Mouse (Mus musculus) midbrain, embryonic 14.5 days (tissue): ENCODE measurements at regions not wholly inside any gene's neighbourhood (a gene's known extent, or its start where the extent isn't known, plus 50 kb on each side); places are given as distances from the start of the nearest gene placed in this dataset.

Source experiments
- ATAC-seq: fragments of 200-750 bp; cut with Nextera tagmentation; 2 replicates; pipeline ENCODE4 v1.8.0; 2017; ENCODE audit warnings: moderate number of reproducible peaks, moderate library complexity; ENCODE audit not compliant: low FRiP score, low TSS enrichment
- DNase-seq: peaks from one replicate; pipeline ENCODE4 v3.0.0-alpha.2; 2015
- H3K27ac ChIP-seq: fragments of 300-500 bp; sonication (generic); replicated peaks from 2 replicates; pipeline ENCODE4 v1.5.1; 2014; ENCODE audit warnings: mild to moderate bottlenecking, low read depth, low read length, moderate library complexity
- H3K27me3 ChIP-seq: fragments of 300-500 bp; sonication (generic); 2 replicates; pipeline ENCODE4 v1.6.1; 2014; ENCODE audit warnings: low read length, control low read depth, mixed read lengths; ENCODE audit not compliant: control insufficient read depth, insufficient read depth
- H3K36me3 ChIP-seq: fragments of 300-500 bp; sonication (generic); 2 replicates; pipeline ENCODE4 v1.6.1; 2014; ENCODE audit warnings: low read length, control low read depth; ENCODE audit not compliant: control insufficient read depth, insufficient read depth
- H3K4me1 ChIP-seq: fragments of 300-500 bp; sonication (generic); 2 replicates; pipeline ENCODE4 v1.6.1; 2014; ENCODE audit warnings: mild to moderate bottlenecking, antibody characterized with exemption, low read length, control low read depth; ENCODE audit not compliant: control insufficient read depth, insufficient read depth
- H3K4me2 ChIP-seq: fragments of 300-500 bp; sonication (generic); 2 replicates; pipeline ENCODE4 v1.6.1; 2014; ENCODE audit warnings: mild to moderate bottlenecking, low read length, moderate library complexity
- H3K4me3 ChIP-seq: fragments of 300-500 bp; sonication (generic); replicated peaks from 2 replicates; pipeline ENCODE4 v1.5.1; 2014; ENCODE audit warnings: low read depth, low read length
- H3K9ac ChIP-seq: fragments of 300-500 bp; sonication (generic); replicated peaks from 2 replicates; pipeline ENCODE4 v1.6.1; 2014; ENCODE audit warnings: mild to moderate bottlenecking, low read length, moderate library complexity
- H3K9me3 ChIP-seq: fragments of 300-500 bp; sonication (generic); 2 replicates; pipeline ENCODE4 v1.6.1; 2016; ENCODE audit warnings: low read length, control low read depth, mixed read lengths; ENCODE audit not compliant: control insufficient read depth
- WGBS: fragments of 180-500 bp; shearing (Covaris S2); extraction: QIAGEN DNeasy Blood & Tissue Kit; methylation state at CpG from one replicate; pipeline ENCODE4 v1.1.7; 2014; 5-methylcytosine and 5-hydroxymethylcytosine counted together

DNA sequence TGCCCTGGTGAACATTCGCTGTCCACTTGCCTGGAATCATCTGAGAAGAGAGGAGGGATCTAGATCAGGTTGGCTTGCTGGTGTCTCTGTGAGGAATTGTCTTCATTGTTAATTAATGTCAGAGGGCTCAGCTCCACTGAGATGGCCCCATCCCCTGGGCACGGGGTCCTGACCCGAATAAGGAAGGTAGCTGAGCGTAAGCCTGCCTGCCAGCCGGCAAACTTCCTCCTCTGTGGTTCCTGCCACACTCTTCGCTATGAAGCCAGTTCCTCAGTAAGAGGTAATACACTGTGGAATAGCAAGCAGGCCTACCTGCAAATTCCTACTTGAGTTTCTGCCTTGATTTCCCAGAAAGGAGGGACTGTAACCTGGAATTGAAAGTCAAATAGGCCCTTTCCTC is 87.3 kb upstream of the Smyd2 start:
- H3K4me2 ChIP-seq = no peak overlapping the region
- no peak for ATAC-seq
- 88% methylated on average over 6 of the region's 6 CpGs for WGBS

DNA sequence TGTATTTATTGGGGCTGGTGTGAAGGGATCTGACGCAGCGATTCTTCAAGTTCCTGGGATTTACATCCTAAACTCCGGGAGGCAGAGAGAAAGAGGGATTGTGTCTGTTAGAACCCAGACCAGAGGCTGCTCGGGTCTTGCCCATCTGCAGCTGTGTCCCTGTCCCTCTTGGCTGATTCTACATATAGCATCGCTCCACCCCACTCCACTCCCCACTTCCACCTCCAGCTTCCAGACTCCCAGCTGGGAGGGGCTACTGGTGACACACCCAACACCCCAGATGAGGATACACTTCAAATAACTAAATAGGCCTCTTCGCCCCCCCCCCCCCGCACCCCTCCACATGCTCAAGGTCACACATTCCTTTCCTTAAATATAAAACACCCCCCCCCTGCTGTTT is 85.1 kb upstream of the Smyd2 start:
- no peak overlapping the region for H3K27ac ChIP-seq
- H3K9me3 ChIP-seq = no peaks in the 10 kb centered on the region
- ATAC-seq = no peak
- H3K4me1 ChIP-seq = no peaks in the 10 kb centered on the region
- no peaks in the 10 kb centered on the region for H3K36me3 ChIP-seq
- H3K9ac ChIP-seq = no peak overlapping the region
- DNase-seq = peak; percentile 4
- H3K4me2 ChIP-seq = no peak overlapping the region
- 66% methylated on average over 7 of the region's 7 CpGs for WGBS
- H3K4me3 ChIP-seq = no peak overlapping the region
- no peaks in the 10 kb centered on the region for H3K27me3 ChIP-seq

More for the DNA sequence above, 87.3 kb upstream of the Smyd2 start:
- Histone ChIP-seq H3K36me3 (no peaks in the 10 kb centered on the region), H3K27ac (no peak overlapping the region), H3K4me1 (no peaks in the 10 kb centered on the region), H3K4me3 (no peak overlapping the region), H3K9ac (no peak overlapping the region), H3K9me3 (no peaks in the 10 kb centered on the region), H3K27me3 (no peaks in the 10 kb centered on the region)
- DNase-seq = no peak

DNA sequence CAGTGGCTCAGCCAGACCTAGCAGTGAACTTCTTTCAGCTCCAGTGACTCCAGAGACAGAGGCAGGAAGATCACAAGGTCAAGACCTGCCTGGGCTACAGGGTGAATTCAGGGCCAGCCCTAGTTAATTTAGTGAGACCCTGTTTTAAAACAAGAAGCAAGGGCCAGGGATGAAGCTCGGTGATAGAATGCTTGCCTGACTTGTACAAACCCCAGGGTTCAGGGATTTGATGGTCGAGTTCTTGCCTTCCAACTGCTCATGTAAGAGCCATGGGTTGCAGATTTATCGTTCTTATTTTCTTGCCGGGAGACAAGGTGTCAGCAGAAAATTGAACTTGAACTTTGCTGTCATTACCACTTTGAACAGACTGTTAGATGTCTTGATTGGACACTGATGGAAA is 78.9 kb upstream of the Smyd2 start:
- Histone ChIP-seq H3K4me3 (no peak overlapping the region), H3K27me3 (no peaks in the 10 kb centered on the region), H3K4me1 (no peaks in the 10 kb centered on the region), H3K36me3 (no peaks in the 10 kb centered on the region), H3K27ac (no peak overlapping the region), H3K9me3 (no peaks in the 10 kb centered on the region), H3K4me2 (no peak overlapping the region), H3K9ac (no peak overlapping the region)
- WGBS = 78% methylated on average over 4 of the region's 4 CpGs
- ATAC-seq (no peak), DNase-seq (no peak)

DNA sequence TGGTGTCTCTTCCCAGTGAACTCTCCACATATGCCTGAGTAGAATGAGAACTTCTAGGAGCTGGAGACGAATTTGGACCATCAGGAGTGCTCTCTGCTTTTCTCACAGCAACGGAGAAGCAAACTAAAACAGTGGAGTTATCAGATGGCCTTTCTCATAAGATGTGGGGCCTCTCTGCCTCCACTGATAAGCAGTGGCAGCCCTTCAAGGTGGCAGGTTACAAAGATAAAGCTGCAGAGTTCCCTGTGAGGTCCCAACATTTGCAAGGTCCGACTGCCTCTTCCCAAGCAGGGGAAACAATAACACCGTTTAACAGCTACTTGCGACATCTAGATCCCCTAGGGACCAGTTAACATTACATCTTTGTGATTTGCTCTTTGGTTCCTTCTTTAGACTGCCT is 71.5 kb upstream of the Smyd2 start:
- ATAC-seq (no peak), DNase-seq (no peak)
- Histone ChIP-seq H3K27ac (no peak overlapping the region), H3K4me1 (0 out of 2 replicates have a peak, but pooled peaks cover 3% of the 10 kb centered on the region), H3K4me2 (no peak overlapping the region), H3K9me3 (no peaks in the 10 kb centered on the region), H3K4me3 (no peak overlapping the region), H3K27me3 (no peaks in the 10 kb centered on the region), H3K9ac (no peak overlapping the region), H3K36me3 (no peaks in the 10 kb centered on the region)
- WGBS = 67% methylated on average over 5 of the region's 5 CpGs

DNA sequence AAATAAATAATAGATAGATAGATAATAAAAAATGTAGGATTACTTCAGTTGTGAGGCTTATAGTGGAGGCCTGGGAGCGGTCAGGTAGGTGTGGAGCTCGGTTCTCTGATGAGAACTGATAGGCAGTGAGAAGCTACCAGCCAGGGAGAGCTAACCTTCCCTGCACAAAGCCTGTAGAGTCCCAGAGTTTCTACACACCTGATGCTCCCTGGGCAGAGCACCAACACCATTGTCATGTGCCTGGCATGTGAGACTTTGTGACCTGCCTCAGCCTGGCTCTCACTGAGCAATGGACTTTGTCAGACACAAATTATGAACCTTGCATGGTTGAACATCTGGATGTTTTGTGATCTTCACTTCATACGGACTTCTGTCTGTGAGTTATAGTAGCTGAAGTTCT is 71.1 kb upstream of the Smyd2 start:
- Histone ChIP-seq H3K4me1 (0 out of 2 replicates have a peak, but pooled peaks cover 3% of the 10 kb centered on the region), H3K9ac (no peak overlapping the region), H3K27ac (no peak overlapping the region), H3K4me2 (no peak overlapping the region), H3K9me3 (no peaks in the 10 kb centered on the region), H3K36me3 (no peaks in the 10 kb centered on the region), H3K27me3 (no peaks in the 10 kb centered on the region), H3K4me3 (no peak overlapping the region)
- 97% methylated on average over 3 of the region's 3 CpGs for WGBS
- no peak for ATAC-seq
- DNase-seq = no peak

DNA sequence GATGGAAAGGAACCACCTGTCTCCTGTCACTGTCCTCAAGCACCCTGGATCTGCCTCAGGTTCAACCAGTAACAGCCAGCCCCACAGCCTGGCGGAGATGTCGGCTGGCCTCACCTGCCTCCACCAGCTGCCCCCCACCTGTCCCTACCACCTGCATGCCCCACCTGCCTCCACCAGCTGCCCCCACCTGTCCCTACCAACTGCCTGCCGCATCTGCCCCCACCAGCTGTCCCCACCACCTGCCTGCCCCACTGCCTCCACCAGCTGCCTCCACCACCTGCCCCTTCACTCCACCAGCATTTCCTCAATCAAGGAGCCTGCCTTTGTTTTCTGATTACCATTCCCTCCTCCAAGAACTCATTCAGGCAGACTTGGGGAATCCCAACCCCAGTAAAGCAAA is 68.9 kb upstream of the Smyd2 start:
- H3K4me2 ChIP-seq = no peak overlapping the region
- H3K36me3 ChIP-seq = no peaks in the 10 kb centered on the region
- H3K27ac ChIP-seq = no peak overlapping the region
- ATAC-seq = no peak
- H3K4me1 ChIP-seq = 0 out of 2 replicates have a peak, but pooled peaks cover 3% of the 10 kb centered on the region
- 85% methylated on average over 3 of the region's 3 CpGs for WGBS
- no peak overlapping the region for H3K9ac ChIP-seq
- H3K27me3 ChIP-seq = no peaks in the 10 kb centered on the region
- no peak for DNase-seq
- H3K9me3 ChIP-seq = no peaks in the 10 kb centered on the region
- no peak overlapping the region for H3K4me3 ChIP-seq

DNA sequence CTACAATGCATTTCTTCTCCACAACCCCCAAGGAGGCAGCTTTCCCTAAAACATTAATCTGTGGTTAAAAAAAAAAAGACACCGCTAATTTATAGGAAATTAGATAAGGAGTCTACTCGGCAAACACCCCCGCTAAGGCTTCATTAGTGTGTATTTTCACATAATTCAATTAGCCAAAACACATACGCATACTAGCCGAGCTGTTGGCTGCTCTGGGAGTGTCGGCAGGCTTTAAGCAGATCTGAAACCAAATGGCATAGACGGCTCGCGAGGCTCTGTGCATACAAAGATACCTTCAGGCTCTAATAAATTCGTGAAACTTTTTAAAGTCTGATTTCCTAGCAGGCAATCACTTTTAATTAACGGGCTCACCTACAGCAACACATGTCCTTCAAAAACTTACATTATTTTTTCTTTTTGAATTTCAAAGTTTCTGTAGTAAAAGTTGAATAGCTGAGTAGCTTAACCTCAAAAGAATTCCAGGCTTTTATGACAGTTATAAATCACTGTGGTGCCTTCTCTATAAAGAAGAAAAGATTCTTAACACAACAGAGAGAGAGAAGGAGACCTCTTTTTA is 68.0 kb upstream of the Smyd2 start:
- ATAC-seq = no peak
- no peaks in the 10 kb centered on the region for H3K9me3 ChIP-seq
- H3K4me2 ChIP-seq = no peak overlapping the region
- no peaks in the 10 kb centered on the region for H3K36me3 ChIP-seq
- H3K4me3 ChIP-seq = no peak overlapping the region
- H3K27ac ChIP-seq = no peak overlapping the region
- H3K4me1 ChIP-seq = 0 out of 2 replicates have a peak, but pooled peaks cover 3% of the 10 kb centered on the region
- peak; percentile 68 for DNase-seq
- no peak overlapping the region for H3K9ac ChIP-seq
- 34% methylated on average over 11 of the region's 11 CpGs for WGBS
- no peaks in the 10 kb centered on the region for H3K27me3 ChIP-seq

DNA sequence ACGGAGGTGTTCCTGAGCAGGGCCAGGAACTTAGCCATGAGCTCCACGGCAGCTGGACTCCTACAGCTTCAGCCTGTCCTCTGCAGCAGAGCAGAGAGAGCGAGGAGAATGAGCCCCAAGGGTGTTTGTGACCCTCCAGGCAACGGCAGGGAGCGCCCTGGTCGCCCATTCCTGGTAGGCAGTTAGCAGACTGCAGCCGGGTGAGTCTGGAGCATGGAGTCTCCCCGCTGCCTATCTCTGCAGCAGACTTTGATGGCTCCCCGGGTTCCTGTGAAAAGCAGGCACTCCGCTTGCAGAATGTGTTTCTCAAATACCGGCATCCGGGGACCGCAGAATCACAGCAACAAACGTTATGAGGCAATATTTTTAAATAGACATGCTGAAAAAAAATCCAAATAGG is 67.2 kb upstream of the Smyd2 start:
- DNase-seq = peak; percentile 40
- Histone ChIP-seq H3K9ac (no peak overlapping the region), H3K36me3 (no peaks in the 10 kb centered on the region), H3K27me3 (no peaks in the 10 kb centered on the region), H3K4me1 (0 out of 2 replicates have a peak, but pooled peaks cover 3% of the 10 kb centered on the region), H3K4me3 (no peak overlapping the region), H3K27ac (no peak overlapping the region), H3K9me3 (no peaks in the 10 kb centered on the region), H3K4me2 (no peak overlapping the region)
- WGBS = 45% methylated on average over 14 of the region's 14 CpGs
- no peak for ATAC-seq

DNA sequence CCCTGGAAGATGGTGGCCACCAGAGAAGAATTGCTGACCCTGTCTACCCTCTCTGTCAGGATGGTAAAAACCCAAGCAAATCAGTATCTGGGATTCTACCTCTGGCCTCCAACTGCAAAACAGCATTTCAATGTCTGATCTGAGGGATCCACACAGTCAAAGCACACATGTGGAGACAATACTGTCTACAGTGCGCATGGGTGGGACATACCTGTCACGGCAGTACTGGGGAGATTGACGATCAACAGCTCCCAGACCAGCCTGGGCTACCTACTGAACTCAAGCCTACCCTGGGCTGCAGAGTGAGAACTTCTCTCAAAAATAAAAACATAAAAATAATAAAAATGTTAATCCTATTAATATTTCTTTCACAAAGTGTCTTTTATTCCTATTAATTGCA is 66.7 kb upstream of the Smyd2 start:
- no peak for ATAC-seq
- H3K36me3 ChIP-seq = no peaks in the 10 kb centered on the region
- no peak overlapping the region for H3K4me3 ChIP-seq
- WGBS = 99% methylated on average over 3 of the region's 3 CpGs
- DNase-seq = no peak
- H3K4me2 ChIP-seq = no peak overlapping the region
- H3K4me1 ChIP-seq = 0 out of 2 replicates have a peak, but pooled peaks cover 3% of the 10 kb centered on the region
- no peak overlapping the region for H3K9ac ChIP-seq
- no peak overlapping the region for H3K27ac ChIP-seq
- no peaks in the 10 kb centered on the region for H3K9me3 ChIP-seq
- no peaks in the 10 kb centered on the region for H3K27me3 ChIP-seq
